Mouse (Mus musculus) stomach, embryonic 14.5 days (tissue): Measurements from ENCODE around the gene Gm20458. TPM values are rescaled to one million over a fixed set of nuclear protein-coding genes. Genes with fewer than 3 reads are reported as not detected.

ENCODE experiments used
- ATAC-seq: fragments of 200-750 bp; cut with Nextera tagmentation; 2 replicates; pipeline ENCODE4 v1.8.0; 2017; ENCODE audit warnings: low read depth, moderate TSS enrichment; ENCODE audit not compliant: insufficient number of reproducible peaks, insufficient read depth, low FRiP score
- H3K27ac ChIP-seq: fragments of 300-500 bp; sonication (generic); 2 replicates; pipeline ENCODE4 v1.5.1; 2014; ENCODE audit warnings: mild to moderate bottlenecking, low read length, moderate library complexity, mixed read lengths
- H3K27me3 ChIP-seq: fragments of 300-500 bp; sonication (generic); 2 replicates; pipeline ENCODE4 v1.6.1; 2014; ENCODE audit warnings: low read length, control low read depth, mixed read lengths; ENCODE audit not compliant: control insufficient read depth, insufficient read depth
- H3K36me3 ChIP-seq: fragments of 300-500 bp; sonication (generic); 2 replicates; pipeline ENCODE4 v1.6.1; 2014; ENCODE audit warnings: mild to moderate bottlenecking, control low read depth, low read length, moderate library complexity, mixed read lengths; ENCODE audit not compliant: control insufficient read depth, insufficient read depth
- H3K4me1 ChIP-seq: fragments of 300-500 bp; sonication (generic); 2 replicates; pipeline ENCODE4 v1.6.1; 2014; ENCODE audit warnings: low read length, control low read depth, mixed read lengths; ENCODE audit not compliant: control insufficient read depth, insufficient read depth
- H3K4me2 ChIP-seq: fragments of 300-500 bp; sonication (generic); replicated peaks from 2 replicates; pipeline ENCODE4 v1.6.1; 2014; ENCODE audit warnings: low read depth, low read length, control low read depth
- H3K4me3 ChIP-seq: fragments of 300-500 bp; sonication (generic); 2 replicates; pipeline ENCODE4 v1.5.1; 2014; ENCODE audit warnings: low read depth, low read length, control low read depth
- H3K9ac ChIP-seq: fragments of 300-500 bp; sonication (generic); replicated peaks from 2 replicates; pipeline ENCODE4 v1.6.1; 2014; ENCODE audit warnings: low read depth, mild to moderate bottlenecking, control low read depth, low read length, moderate library complexity, mixed read lengths
- H3K9me3 ChIP-seq: fragments of 300-500 bp; sonication (generic); 2 replicates; pipeline ENCODE4 v1.6.1; 2016; ENCODE audit warnings: low read depth, low read length, control low read depth; ENCODE audit not compliant: control insufficient read depth
- WGBS: fragments of 180-500 bp; shearing (Covaris S2); extraction: QIAGEN DNeasy Blood & Tissue Kit; methylation state at CpG from one replicate; pipeline ENCODE4 v1.1.7; 2014; 5-methylcytosine and 5-hydroxymethylcytosine counted together
- polyA plus RNA-seq: library from polyadenylated mRNA; unstranded; fragments of >200 nt; fragmentation: Nextera tagmentation; extraction: Ambion mirVana; gene quantifications from 2 replicates; pipeline ENCODE4 v1.2.1, GENCODE M21; 2014

Gm20458 gene
- polyA plus RNA-seq, result 7.0 and 19.1 TPM in 2 replicates

DNA sequence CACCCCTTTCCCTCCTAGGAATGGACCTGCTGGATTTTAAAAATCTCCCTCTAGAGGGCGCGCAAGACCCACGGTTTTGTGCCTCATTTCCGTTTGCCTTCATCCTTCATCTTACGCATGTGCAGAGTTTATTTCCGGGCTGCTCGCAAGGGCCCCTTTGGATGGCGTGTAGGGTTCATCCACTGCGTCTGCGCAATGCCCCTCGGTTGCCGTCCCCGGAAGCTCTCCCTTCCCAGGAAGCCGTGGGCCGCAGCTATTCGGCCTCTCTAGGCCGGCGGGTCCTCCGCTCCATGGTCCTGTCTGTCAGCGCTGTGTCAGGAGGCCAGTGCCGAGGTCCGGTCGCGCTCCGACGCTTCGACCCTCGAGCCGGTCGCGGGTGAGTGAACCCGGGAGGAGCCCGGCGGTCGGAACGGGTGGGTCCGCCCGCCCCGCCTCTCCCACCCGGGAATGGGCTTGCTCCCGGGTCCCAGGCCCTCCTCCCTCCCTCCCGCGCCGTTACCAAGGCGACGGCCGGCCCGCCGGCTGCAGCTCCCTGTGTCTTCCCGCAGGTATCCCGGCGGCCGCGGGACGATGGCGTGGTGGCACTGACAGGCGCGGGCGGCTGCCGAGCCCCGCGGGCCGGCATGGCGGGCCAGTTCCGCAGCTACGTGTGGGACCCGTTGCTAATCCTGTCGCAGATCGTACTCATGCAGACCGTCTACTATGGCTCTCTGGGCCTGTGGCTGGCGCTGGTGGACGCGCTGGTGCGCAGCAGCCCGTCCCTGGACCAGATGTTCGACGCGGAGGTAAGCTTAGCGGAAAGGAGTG is at the start of gene Gm20458:
Gene Gm20458 (plus strand): TSS at position 223 of the 807 bp plus-strand sequence.
- no peaks in the 10 kb centered on the region for H3K27me3 ChIP-seq
- H3K4me1 ChIP-seq, result peaks cover 18% of the 10 kb centered on the region
- H3K4me3 ChIP-seq, result peak within 1 kb of the TSS; percentile 95
- ATAC-seq, result peak; percentile 95
- H3K36me3 ChIP-seq, result peaks cover 17% of the 10 kb centered on the region; the same call in 1 of the 2 replicates
- no peaks in the 10 kb centered on the region for H3K9me3 ChIP-seq
- under 1% methylated on average over 77 of the region's 79 CpGs for WGBS
- peak within 1 kb of the TSS; percentile 62 for H3K4me2 ChIP-seq
- H3K27ac ChIP-seq, result no peak within 1 kb of the TSS; the same call in 1 of the 2 replicates
- H3K9ac ChIP-seq, result peak within 1 kb of the TSS; percentile 72

DNA sequence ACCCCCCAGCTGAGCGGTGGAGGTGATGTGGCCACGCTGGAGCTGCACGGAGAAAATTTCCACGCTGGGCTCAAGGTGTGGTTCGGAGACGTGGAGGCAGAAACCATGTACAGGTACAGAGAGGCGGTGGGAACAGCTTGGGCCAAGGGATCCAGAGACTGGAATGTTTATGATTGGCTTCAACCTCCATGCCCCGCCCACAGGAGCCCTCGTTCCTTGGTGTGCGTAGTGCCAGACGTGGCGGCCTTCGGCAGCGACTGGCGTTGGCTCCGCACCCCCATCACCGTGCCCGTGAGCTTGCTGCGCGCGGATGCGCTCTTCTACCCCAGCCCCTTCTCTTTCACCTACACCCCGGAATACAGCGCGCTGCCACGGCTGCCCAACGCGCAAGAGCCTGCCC is 46.6 kb upstream of the Gm20458 start:
- 24% methylated on average over 28 of the region's 28 CpGs for WGBS
- no peaks in the 10 kb centered on the region for H3K36me3 ChIP-seq
- no peak for ATAC-seq
- H3K9me3 ChIP-seq, result no peaks in the 10 kb centered on the region
- H3K4me2 ChIP-seq, result peak overlapping the region; percentile 31
- no peaks in the 10 kb centered on the region for H3K4me1 ChIP-seq
- no peak overlapping the region for H3K4me3 ChIP-seq
- H3K27ac ChIP-seq, result no peak overlapping the region
- no peaks in the 10 kb centered on the region for H3K27me3 ChIP-seq
- no peak overlapping the region for H3K9ac ChIP-seq

DNA sequence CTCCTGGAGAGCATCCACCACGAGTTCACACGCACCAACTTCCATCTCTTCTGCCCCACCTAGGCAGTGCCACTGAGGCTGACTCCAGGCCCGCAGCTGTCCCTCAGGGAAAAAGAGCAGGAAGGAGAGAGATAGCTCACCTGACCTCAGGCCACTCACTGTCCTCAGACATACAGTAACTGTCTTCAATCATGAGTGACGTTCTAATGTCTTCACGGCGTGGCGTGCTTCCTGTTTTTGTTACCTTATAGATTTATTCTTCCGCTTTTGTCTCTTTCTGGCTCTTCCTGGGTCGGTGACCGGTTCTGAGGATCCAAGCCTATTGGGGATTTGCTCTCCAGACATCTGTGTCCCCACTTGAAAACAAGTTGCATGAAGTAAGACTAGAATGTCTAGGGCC is 46.2 kb upstream of the Gm20458 start:
- no peak for ATAC-seq
- H3K27ac ChIP-seq, result no peak overlapping the region
- H3K4me1 ChIP-seq, result no peaks in the 10 kb centered on the region
- H3K9me3 ChIP-seq, result no peaks in the 10 kb centered on the region
- H3K27me3 ChIP-seq, result no peaks in the 10 kb centered on the region
- peak overlapping the region; percentile 31 for H3K4me2 ChIP-seq
- no peak overlapping the region for H3K4me3 ChIP-seq
- WGBS, result 68% methylated on average over 10 of the region's 10 CpGs
- H3K9ac ChIP-seq, result no peak overlapping the region
- H3K36me3 ChIP-seq, result no peaks in the 10 kb centered on the region

- H3K27ac ChIP-seq, result no peak overlapping the region
- 0% methylated on average over 2 of the region's 2 CpGs for WGBS
- H3K9me3 ChIP-seq, result no peaks in the 10 kb centered on the region
- H3K4me1 ChIP-seq, result no peaks in the 10 kb centered on the region
- no peaks in the 10 kb centered on the region for H3K27me3 ChIP-seq
- no peak overlapping the region for H3K4me2 ChIP-seq
- H3K36me3 ChIP-seq, result no peaks in the 10 kb centered on the region
- no peak overlapping the region for H3K9ac ChIP-seq
- H3K4me3 ChIP-seq, result no peak overlapping the region
- no peak for ATAC-seq
These were observed 43.6 kb upstream of the Gm20458 start for GRCm38 (mm10) chr2:164417198-164417597.

GRCm38 (mm10) chr2:164418308-164418875 is 42.4 kb upstream of the Gm20458 start:
- no peaks in the 10 kb centered on the region for H3K4me1 ChIP-seq
- no peak overlapping the region for H3K27ac ChIP-seq
- no peak overlapping the region for H3K4me2 ChIP-seq
- H3K9me3 ChIP-seq, result no peaks in the 10 kb centered on the region
- H3K36me3 ChIP-seq, result peaks cover 1% of the 10 kb centered on the region; the same call in 1 of the 2 replicates
- WGBS, result 36% methylated on average over 3 of the region's 3 CpGs
- H3K27me3 ChIP-seq, result no peaks in the 10 kb centered on the region
- no peak overlapping the region for H3K4me3 ChIP-seq
- H3K9ac ChIP-seq, result no peak overlapping the region
- no peak for ATAC-seq

- Histone ChIP-seq H3K9ac (no peak overlapping the region), H3K27me3 (no peaks in the 10 kb centered on the region), H3K4me3 (no peak overlapping the region), H3K4me2 (no peak overlapping the region), H3K36me3 (peaks cover 5% of the 10 kb centered on the region), H3K9me3 (no peaks in the 10 kb centered on the region), H3K27ac (no peak overlapping the region), H3K4me1 (no peaks in the 10 kb centered on the region)
- ATAC-seq, result no peak
- WGBS, result 7% methylated on average over 3 of the region's 3 CpGs
These were observed 41.3 kb upstream of the Gm20458 start for GRCm38 (mm10) chr2:164419489-164419888.

- H3K9me3 ChIP-seq, result no peaks in the 10 kb centered on the region
- no peaks in the 10 kb centered on the region for H3K27me3 ChIP-seq
- H3K4me2 ChIP-seq, result no peak overlapping the region
- ATAC-seq, result no peak
- H3K4me3 ChIP-seq, result no peak overlapping the region
- H3K9ac ChIP-seq, result no peak overlapping the region
- peaks cover 16% of the 10 kb centered on the region for H3K36me3 ChIP-seq
- no peaks in the 10 kb centered on the region for H3K4me1 ChIP-seq
- 77% methylated on average over 7 of the region's 7 CpGs for WGBS
- no peak overlapping the region for H3K27ac ChIP-seq
These were observed 39.5 kb upstream of the Gm20458 start for GRCm38 (mm10) chr2:164421306-164421705.

DNA sequence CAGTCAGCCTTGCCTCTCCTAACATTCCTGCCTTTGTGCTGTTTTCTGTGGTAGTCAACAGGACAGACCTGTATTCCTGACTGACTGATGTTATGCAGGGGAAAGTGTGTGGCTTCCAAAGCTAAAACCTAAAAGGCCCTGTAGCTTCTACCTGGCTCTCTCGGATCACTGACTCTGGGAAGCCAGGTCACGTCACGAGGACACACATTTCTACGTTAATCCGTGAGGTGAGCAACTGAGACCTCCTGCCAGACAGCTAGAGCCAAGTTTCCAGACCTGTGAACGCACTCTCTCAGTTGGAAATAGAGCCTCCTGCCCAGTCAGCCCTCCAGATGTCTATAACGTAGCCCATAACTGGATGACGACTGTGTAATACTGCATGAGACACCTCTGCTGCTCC is 38.8 kb upstream of the Gm20458 start:
- WGBS, result 81% methylated on average over 8 of the region's 8 CpGs
- H3K36me3 ChIP-seq, result peaks cover 20% of the 10 kb centered on the region
- no peaks in the 10 kb centered on the region for H3K27me3 ChIP-seq
- no peak for ATAC-seq
- H3K9me3 ChIP-seq, result no peaks in the 10 kb centered on the region
- H3K4me3 ChIP-seq, result no peak overlapping the region
- H3K27ac ChIP-seq, result peak overlapping the region; percentile 61; the same call in 1 of the 2 replicates
- H3K4me1 ChIP-seq, result no peaks in the 10 kb centered on the region
- no peak overlapping the region for H3K4me2 ChIP-seq
- no peak overlapping the region for H3K9ac ChIP-seq
